Mouse (Mus musculus) liver, embryonic 11.5 days (tissue): Measurements from ENCODE around the gene Hexdc. TPM values are rescaled to one million over a fixed set of nuclear protein-coding genes. Genes with fewer than 3 reads are reported as not detected.

Experiments used
- ATAC-seq: fragments of 200-750 bp; cut with Nextera tagmentation; replicated peaks from 2 replicates; pipeline ENCODE4 v1.8.0; 2017; ENCODE audit warnings: moderate number of reproducible peaks, mild to moderate bottlenecking, moderate TSS enrichment, moderate library complexity; ENCODE audit not compliant: low FRiP score
- DNase-seq: peaks from one replicate; pipeline ENCODE4 v3.0.0-alpha.2; 2017; ENCODE audit warnings: low spot score
- H3K27ac ChIP-seq: fragments of 300-500 bp; sonication (generic); 2 replicates; pipeline ENCODE4 v1.5.1; 2014; ENCODE audit warnings: mild to moderate bottlenecking, low read depth, low read length, control low read depth
- H3K27me3 ChIP-seq: fragments of 300-500 bp; sonication (generic); replicated peaks from 2 replicates; pipeline ENCODE4 v1.6.1; 2014; ENCODE audit warnings: low read length, mixed read lengths; ENCODE audit not compliant: control insufficient read depth, insufficient read depth
- H3K36me3 ChIP-seq: fragments of 300-500 bp; sonication (generic); 2 replicates; pipeline ENCODE4 v1.6.1; 2014; ENCODE audit warnings: mild to moderate bottlenecking, low read length, moderate library complexity, mixed read lengths; ENCODE audit not compliant: control insufficient read depth, insufficient read depth
- H3K4me1 ChIP-seq: fragments of 300-500 bp; sonication (generic); replicated peaks from 2 replicates; pipeline ENCODE4 v1.6.1; 2014; ENCODE audit warnings: low read length, mixed read lengths; ENCODE audit not compliant: control insufficient read depth, insufficient read depth
- H3K4me2 ChIP-seq: fragments of 300-500 bp; sonication (generic); 2 replicates; pipeline ENCODE4 v1.6.1; 2014; ENCODE audit warnings: mild to moderate bottlenecking, control low read depth, moderate library complexity
- H3K4me3 ChIP-seq: fragments of 300-500 bp; sonication (generic); 2 replicates; pipeline ENCODE4 v1.5.1; 2014; ENCODE audit warnings: low read depth, low read length, control low read depth
- H3K9ac ChIP-seq: fragments of 300-500 bp; sonication (generic); 2 replicates; pipeline ENCODE4 v1.6.1; 2014; ENCODE audit warnings: low read depth, low read length, control low read depth
- H3K9me3 ChIP-seq: fragments of 300-500 bp; sonication (generic); 2 replicates; pipeline ENCODE4 v1.6.1; 2016; ENCODE audit warnings: low read length, inconsistent platforms, mixed read lengths; ENCODE audit not compliant: control insufficient read depth
- WGBS: fragments of 180-500 bp; shearing (Covaris S2); extraction: QIAGEN DNeasy Blood & Tissue Kit; methylation state at CpG from one replicate; pipeline ENCODE4 v1.1.7; 2014; 5-methylcytosine and 5-hydroxymethylcytosine counted together
- polyA plus RNA-seq: library from polyadenylated mRNA; unstranded; fragments of >200 nt; fragmentation: Nextera tagmentation; extraction: Ambion mirVana; gene quantifications from 2 replicates; pipeline ENCODE4 v1.2.1, GENCODE M21; 2014

Hexdc gene
- polyA plus RNA-seq, 1 experiment from 2014 or later, result 5.6 TPM

DNA sequence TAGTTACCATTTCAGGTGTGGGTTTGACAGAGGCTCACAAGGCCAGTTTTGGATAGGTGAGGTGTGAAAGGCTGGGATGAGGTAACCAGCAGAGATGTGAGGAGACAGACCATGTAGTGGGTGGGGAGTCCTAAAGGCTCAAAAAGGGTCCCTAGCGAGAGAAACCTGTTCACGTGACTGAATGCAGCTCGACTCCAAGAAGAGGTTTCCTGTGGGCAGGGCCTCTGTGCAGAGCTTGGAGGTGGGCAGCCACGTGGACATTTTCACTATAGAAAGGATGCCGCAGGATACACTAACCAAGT, 423 bp upstream of the Hexdc start:
- DNase-seq (no peak), ATAC-seq (no peak)
- H3K9ac ChIP-seq, result 0 out of 2 replicates have a peak overlapping the region, but pooled peaks have one; percentile 30
- H3K27ac ChIP-seq, result peak overlapping the region; percentile 52
- H3K9me3 ChIP-seq, result no peaks in the 10 kb centered on the region
- H3K4me3 ChIP-seq, result peak overlapping the region; percentile 70
- peaks cover 11% of the 10 kb centered on the region for H3K4me1 ChIP-seq
- H3K27me3 ChIP-seq, result no peaks in the 10 kb centered on the region
- WGBS, result under 1% methylated on average over 5 of the region's 5 CpGs
- peak overlapping the region; percentile 81 for H3K4me2 ChIP-seq
- no peaks in the 10 kb centered on the region for H3K36me3 ChIP-seq

DNA sequence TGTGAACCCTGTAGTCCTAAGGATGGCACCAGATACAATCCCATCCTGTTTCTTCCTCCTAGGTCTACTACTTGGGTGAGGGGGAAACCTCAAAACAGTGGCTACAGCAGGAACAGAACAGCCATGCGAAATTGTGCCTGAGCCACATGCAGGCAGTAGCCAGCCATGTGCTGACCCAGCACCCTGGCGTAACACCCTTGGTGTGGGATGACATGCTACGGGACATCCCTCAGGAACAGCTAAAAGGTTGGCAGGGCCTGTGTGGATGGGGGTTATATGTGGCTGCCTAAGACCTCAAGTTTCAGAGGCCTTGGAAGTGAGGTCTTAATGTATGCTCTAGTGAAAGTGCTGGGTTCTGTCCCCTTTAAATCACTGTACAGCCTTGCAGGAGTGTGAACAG, 12.6 kb downstream of the Hexdc start:
- peaks cover 19% of the 10 kb centered on the region for H3K36me3 ChIP-seq
- DNase-seq (no peak), ATAC-seq (no peak)
- H3K4me2 ChIP-seq, result no peak overlapping the region
- H3K9me3 ChIP-seq, result no peaks in the 10 kb centered on the region
- H3K4me1 ChIP-seq, result no peaks in the 10 kb centered on the region
- H3K27ac ChIP-seq, result no peak overlapping the region
- H3K9ac ChIP-seq, result no peak overlapping the region
- no peaks in the 10 kb centered on the region for H3K27me3 ChIP-seq
- H3K4me3 ChIP-seq, result no peak overlapping the region
- 91% methylated on average over 3 of the region's 3 CpGs for WGBS

GRCm38 (mm10) chr11:121219776-121220175, 15.5 kb downstream of the Hexdc start:
- no peak overlapping the region for H3K4me2 ChIP-seq
- H3K36me3 ChIP-seq, result peaks cover 43% of the 10 kb centered on the region
- no peak overlapping the region for H3K4me3 ChIP-seq
- ATAC-seq, result no peak
- no peaks in the 10 kb centered on the region for H3K27me3 ChIP-seq
- no peaks in the 10 kb centered on the region for H3K9me3 ChIP-seq
- H3K9ac ChIP-seq, result no peak overlapping the region
- H3K4me1 ChIP-seq, result no peaks in the 10 kb centered on the region
- WGBS, result 90% methylated on average over 11 of the region's 11 CpGs
- no peak for DNase-seq
- H3K27ac ChIP-seq, result no peak overlapping the region

- no peaks in the 10 kb centered on the region for H3K27me3 ChIP-seq
- H3K4me2 ChIP-seq, result no peak overlapping the region
- no peak overlapping the region for H3K9ac ChIP-seq
- DNase-seq (no peak), ATAC-seq (no peak)
- H3K27ac ChIP-seq, result no peak overlapping the region
- H3K4me1 ChIP-seq, result no peaks in the 10 kb centered on the region
- no peaks in the 10 kb centered on the region for H3K9me3 ChIP-seq
- peaks cover 51% of the 10 kb centered on the region for H3K36me3 ChIP-seq
- WGBS, result 90% methylated on average over 5 of the region's 5 CpGs
- no peak overlapping the region for H3K4me3 ChIP-seq
Observed at GRCm38 (mm10) chr11:121220771-121221170, 16.5 kb downstream of the Hexdc start.

DNA sequence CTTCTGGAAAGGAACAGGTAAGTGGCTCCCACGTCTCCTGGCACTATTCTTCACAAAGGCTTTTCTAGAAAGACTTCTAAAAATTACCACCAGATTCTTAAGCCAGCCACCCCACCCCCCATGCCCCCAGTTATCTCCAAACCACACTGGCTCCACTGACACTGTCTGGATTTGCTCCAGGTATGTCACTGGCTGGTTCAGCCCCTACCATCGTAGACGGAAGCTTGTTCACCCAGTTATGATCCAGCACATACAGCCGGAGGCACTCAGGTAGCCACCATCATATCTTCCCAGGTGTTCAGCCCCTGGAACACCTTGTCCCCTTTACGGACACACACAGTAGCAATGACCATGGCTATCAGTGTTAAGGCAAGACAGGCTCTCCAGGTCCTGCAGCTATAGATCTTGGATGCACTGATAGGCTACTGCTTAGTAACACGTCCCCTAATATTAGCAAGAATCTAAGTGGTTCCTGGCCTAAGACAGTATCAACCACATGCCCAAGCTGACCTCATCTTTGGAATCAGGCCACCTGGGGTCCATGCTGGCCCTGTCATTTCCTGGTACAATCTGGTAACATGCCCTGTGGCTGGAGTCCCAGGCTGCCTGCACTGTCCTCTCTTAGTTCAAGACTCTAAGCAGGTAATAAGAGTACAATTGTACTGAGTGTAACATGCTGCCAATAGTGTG, 17.2 kb downstream of the Hexdc start:
- WGBS, result 83% methylated on average over 6 of the region's 6 CpGs
- Histone ChIP-seq H3K9me3 (no peaks in the 10 kb centered on the region), H3K27ac (no peak overlapping the region), H3K27me3 (no peaks in the 10 kb centered on the region), H3K36me3 (peaks cover 53% of the 10 kb centered on the region), H3K4me2 (no peak overlapping the region), H3K4me1 (no peaks in the 10 kb centered on the region), H3K9ac (no peak overlapping the region), H3K4me3 (no peak overlapping the region)
- no peak for ATAC-seq
- DNase-seq, result no peak

- H3K27ac ChIP-seq, result peak overlapping the region; percentile 81
- peak overlapping the region; percentile 83 for H3K9ac ChIP-seq
- WGBS, result 21% methylated on average over 21 of the region's 21 CpGs
- peaks cover 32% of the 10 kb centered on the region for H3K4me1 ChIP-seq
- H3K9me3 ChIP-seq, result no peaks in the 10 kb centered on the region
- ATAC-seq (0 out of 2 replicates have a peak, but pooled peaks have one; percentile 3), DNase-seq (no peak)
- H3K4me2 ChIP-seq, result peak overlapping the region; percentile 91
- peaks cover 23% of the 10 kb centered on the region for H3K36me3 ChIP-seq
- peak overlapping the region; percentile 84 for H3K4me3 ChIP-seq
- no peaks in the 10 kb centered on the region for H3K27me3 ChIP-seq
Observed at GRCm38 (mm10) chr11:121228129-121229017, 24.1 kb downstream of the Hexdc start.

- Histone ChIP-seq H3K4me3 (peak within 1 kb of the TSS; percentile 84), H3K4me2 (peak within 1 kb of the TSS; percentile 91), H3K27me3 (no peaks in the 10 kb centered on the region), H3K9me3 (no peaks in the 10 kb centered on the region), H3K27ac (peak within 1 kb of the TSS; percentile 81), H3K4me1 (peaks cover 32% of the 10 kb centered on the region), H3K36me3 (peaks cover 17% of the 10 kb centered on the region), H3K9ac (peak within 1 kb of the TSS; percentile 83)
- under 1% methylated on average over 23 of the region's 23 CpGs for WGBS
- peak; percentile 90 for ATAC-seq
- peak; percentile 79 for DNase-seq
Observed at GRCm38 (mm10) chr11:121229018-121229439, 24.8 kb downstream of the Hexdc start, which contains the start of gene Cybc1. Gene Cybc1 (minus strand): TSS chr11:121229322.

DNA sequence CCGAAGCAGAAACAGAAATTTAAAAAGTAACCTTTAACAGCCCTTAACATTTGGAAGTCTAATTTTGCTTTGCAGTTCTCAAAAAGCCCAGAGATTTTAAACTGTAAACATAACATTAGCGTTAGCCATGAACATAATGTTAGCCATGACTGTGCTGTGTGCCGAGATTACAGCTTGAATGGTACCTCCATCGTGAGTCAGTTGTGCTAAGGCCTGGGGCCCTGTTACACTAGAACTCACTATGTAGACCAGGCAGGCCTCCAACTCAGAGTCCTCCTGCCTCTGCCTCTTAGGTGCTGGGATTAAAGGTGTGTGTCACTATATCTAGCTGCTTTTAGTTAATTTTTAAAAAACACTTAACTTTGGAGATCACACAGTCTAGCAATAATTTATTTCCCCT, 27.0 kb downstream of the Hexdc start:
- Histone ChIP-seq H3K9ac (no peak overlapping the region), H3K27me3 (no peaks in the 10 kb centered on the region), H3K4me1 (peaks cover 43% of the 10 kb centered on the region), H3K36me3 (no peaks in the 10 kb centered on the region; the same call in 1 of the 2 replicates), H3K27ac (peak overlapping the region; percentile 80; the same call in 1 of the 2 replicates), H3K9me3 (no peaks in the 10 kb centered on the region), H3K4me2 (no peak overlapping the region), H3K4me3 (no peak overlapping the region)
- DNase-seq (no peak), ATAC-seq (no peak)
- 70% methylated on average over 4 of the region's 4 CpGs for WGBS
